Mouse (Mus musculus) midbrain, embryonic 16.5 days (tissue): Measurements from ENCODE around the gene Bckdk. TPM values are rescaled to one million over a fixed set of nuclear protein-coding genes. Genes with fewer than 3 reads are reported as not detected.
A peak's percentile ranks its signal among the peaks of the same experiment; 100 is the strongest.
"Not testable (repeated sequence)": the region's sequence is repeated elsewhere in the genome, so short reads cannot be mapped to it uniquely, and the experiment has no call there.

Source experiments
- ATAC-seq: fragments of 200-750 bp; cut with Nextera tagmentation; 2 replicates; pipeline ENCODE4 v1.8.0; 2017; ENCODE audit warnings: moderate TSS enrichment
- H3K27ac ChIP-seq: fragments of 300-500 bp; sonication (generic); 2 replicates; pipeline ENCODE4 v1.5.1; 2014; ENCODE audit warnings: mild to moderate bottlenecking, low read length, mixed read lengths
- H3K27me3 ChIP-seq: fragments of 300-500 bp; sonication (generic); 2 replicates; pipeline ENCODE4 v1.6.1; 2014; ENCODE audit warnings: low read depth, low read length, mixed read lengths; ENCODE audit not compliant: control insufficient read depth, insufficient read depth
- H3K36me3 ChIP-seq: fragments of 300-500 bp; sonication (generic); 2 replicates; pipeline ENCODE4 v1.6.1; 2014; ENCODE audit warnings: mild to moderate bottlenecking, low read length, moderate library complexity, mixed read lengths; ENCODE audit not compliant: control insufficient read depth, insufficient read depth
- H3K4me1 ChIP-seq: fragments of 300-500 bp; sonication (generic); 2 replicates; pipeline ENCODE4 v1.6.1; 2014; ENCODE audit warnings: mild to moderate bottlenecking, low read length, mixed read lengths; ENCODE audit not compliant: control insufficient read depth, insufficient read depth
- H3K4me2 ChIP-seq: fragments of 300-500 bp; sonication (generic); 2 replicates; pipeline ENCODE4 v1.6.1; 2014; ENCODE audit warnings: mild to moderate bottlenecking, low read length, mixed read lengths
- H3K4me3 ChIP-seq: fragments of 300-500 bp; sonication (generic); 2 replicates; pipeline ENCODE4 v1.5.1; 2014; ENCODE audit warnings: low read depth, mild to moderate bottlenecking, low read length, moderate library complexity, mixed read lengths
- H3K9ac ChIP-seq: fragments of 300-500 bp; sonication (generic); 2 replicates; pipeline ENCODE4 v1.6.1; 2014; ENCODE audit warnings: low read depth, low read length, mixed read lengths
- H3K9me3 ChIP-seq: fragments of 300-500 bp; sonication (generic); replicated peaks from 2 replicates; pipeline ENCODE4 v1.6.1; 2014; ENCODE audit warnings: mild to moderate bottlenecking, low read length, mixed read lengths; ENCODE audit not compliant: control insufficient read depth, poor library complexity, severe bottlenecking
- WGBS: fragments of 180-500 bp; shearing (Covaris S2); extraction: QIAGEN DNeasy Blood & Tissue Kit; methylation state at CpG from one replicate; pipeline ENCODE4 v1.1.7; 2014; 5-methylcytosine and 5-hydroxymethylcytosine counted together
- polyA plus RNA-seq: library from polyadenylated mRNA; unstranded; fragments of >200 nt; fragmentation: Nextera tagmentation; extraction: Ambion mirVana; gene quantifications from 2 replicates; pipeline ENCODE4 v1.2.1, GENCODE M21; 2015

The Bckdk gene
- polyA plus RNA-seq, 1 experiment from 2014 or later, result 67.1 TPM

- WGBS, result 16% methylated on average over 13 of the region's 13 CpGs
- ATAC-seq, result no peak
- Histone ChIP-seq H3K27ac (no peak overlapping the region), H3K9ac (no peak overlapping the region), H3K4me2 (no peak overlapping the region), H3K27me3 (peaks cover 26% of the 10 kb centered on the region), H3K4me1 (peaks cover 10% of the 10 kb centered on the region), H3K36me3 (no peaks in the 10 kb centered on the region), H3K4me3 (no peak overlapping the region), H3K9me3 (no peaks in the 10 kb centered on the region)
Measured at GRCm38 (mm10) chr7:127932273-127933031, 28.6 kb downstream of the Bckdk start.

- 96% methylated on average over 5 of the region's 5 CpGs for WGBS
- Histone ChIP-seq H3K9me3 (no peaks in the 10 kb centered on the region), H3K4me1 (peaks cover 10% of the 10 kb centered on the region), H3K4me2 (no peak overlapping the region), H3K9ac (no peak overlapping the region), H3K27ac (no peak overlapping the region), H3K4me3 (no peak overlapping the region), H3K27me3 (peaks cover 11% of the 10 kb centered on the region), H3K36me3 (no peaks in the 10 kb centered on the region)
- ATAC-seq, result no peak
Measured at GRCm38 (mm10) chr7:127934075-127934474, 30.2 kb downstream of the Bckdk start.

- Histone ChIP-seq H3K36me3 (no peaks in the 10 kb centered on the region), H3K9ac (peak overlapping the region; percentile 75), H3K4me3 (peak overlapping the region; percentile 54), H3K4me1 (peaks cover 10% of the 10 kb centered on the region), H3K27me3 (peaks cover 3% of the 10 kb centered on the region; the same call in 1 of the 2 replicates), H3K27ac (peak overlapping the region; percentile 77), H3K9me3 (no peaks in the 10 kb centered on the region), H3K4me2 (peak overlapping the region; percentile 80)
- WGBS, result 6% methylated on average over 31 of the region's 32 CpGs
- peak; percentile 95 for ATAC-seq
Measured at GRCm38 (mm10) chr7:127935028-127935722, 31.3 kb downstream of the Bckdk start.

GRCm38 (mm10) chr7:127935748-127936159 is 31.9 kb downstream of the Bckdk start:
- Histone ChIP-seq H3K9me3 (no peaks in the 10 kb centered on the region), H3K36me3 (no peaks in the 10 kb centered on the region), H3K4me3 (peak overlapping the region; percentile 54), H3K9ac (peak overlapping the region; percentile 75), H3K4me2 (peak overlapping the region; percentile 80), H3K4me1 (peaks cover 10% of the 10 kb centered on the region), H3K27me3 (no peaks in the 10 kb centered on the region), H3K27ac (peak overlapping the region; percentile 77)
- peak; percentile 77 for ATAC-seq
- under 1% methylated on average over 35 of the region's 38 CpGs for WGBS

GRCm38 (mm10) chr7:127936216-127936884 is 32.5 kb downstream of the Bckdk start:
- peak overlapping the region; percentile 80 for H3K4me2 ChIP-seq
- H3K9ac ChIP-seq, result peak overlapping the region; percentile 75
- H3K36me3 ChIP-seq, result no peaks in the 10 kb centered on the region
- peak; percentile 1; the same call in 1 of the 2 replicates for ATAC-seq
- H3K9me3 ChIP-seq, result no peaks in the 10 kb centered on the region
- H3K4me3 ChIP-seq, result peak overlapping the region; percentile 54
- peak overlapping the region; percentile 77 for H3K27ac ChIP-seq
- 55% methylated on average over 18 of the region's 18 CpGs for WGBS
- no peaks in the 10 kb centered on the region for H3K27me3 ChIP-seq
- H3K4me1 ChIP-seq, result peaks cover 10% of the 10 kb centered on the region

GRCm38 (mm10) chr7:127942097-127942496 is 38.2 kb downstream of the Bckdk start:
- 45% methylated on average over 2 of the region's 2 CpGs for WGBS

GRCm38 (mm10) chr7:127944614-127945013 is 40.7 kb downstream of the Bckdk start:
- Histone ChIP-seq H3K4me1 (no peaks in the 10 kb centered on the region), H3K9ac (no peak overlapping the region), H3K9me3 (no peaks in the 10 kb centered on the region), H3K36me3 (no peaks in the 10 kb centered on the region), H3K4me3 (no peak overlapping the region), H3K4me2 (0 out of 2 replicates have a peak overlapping the region, but pooled peaks have one; percentile 13), H3K27me3 (peaks cover 18% of the 10 kb centered on the region), H3K27ac (no peak overlapping the region)
- no peak for ATAC-seq
- 17% methylated on average over 23 of the region's 23 CpGs for WGBS

More at GRCm38 (mm10) chr7:127942097-127942496, 38.2 kb downstream of the Bckdk start:
- H3K4me2 ChIP-seq, H3K27ac ChIP-seq, H3K9ac ChIP-seq, H3K9me3 ChIP-seq, H3K4me1 ChIP-seq, H3K4me3 ChIP-seq, ATAC-seq, H3K36me3 ChIP-seq: not testable (repeated sequence)
- peaks cover 18% of the 10 kb centered on the region for H3K27me3 ChIP-seq

GRCm38 (mm10) chr7:127946470-127947023 is 42.7 kb downstream of the Bckdk start, which contains the start of gene Prss36:
TSS of gene Prss36 (minus strand) at chr7:127946725.
- ATAC-seq, result no peak
- no peaks in the 10 kb centered on the region for H3K36me3 ChIP-seq
- WGBS, result 83% methylated on average over 6 of the region's 6 CpGs
- no peaks in the 10 kb centered on the region for H3K4me1 ChIP-seq
- no peak within 1 kb of the TSS for H3K4me3 ChIP-seq
- H3K9me3 ChIP-seq, result no peaks in the 10 kb centered on the region
- H3K4me2 ChIP-seq, result no peak within 1 kb of the TSS
- no peak within 1 kb of the TSS for H3K27ac ChIP-seq
- H3K27me3 ChIP-seq, result peaks cover 18% of the 10 kb centered on the region
- no peak within 1 kb of the TSS for H3K9ac ChIP-seq
